Mouse (Mus musculus): Measurements from ENCODE around the gene Rab4b.

DNA sequence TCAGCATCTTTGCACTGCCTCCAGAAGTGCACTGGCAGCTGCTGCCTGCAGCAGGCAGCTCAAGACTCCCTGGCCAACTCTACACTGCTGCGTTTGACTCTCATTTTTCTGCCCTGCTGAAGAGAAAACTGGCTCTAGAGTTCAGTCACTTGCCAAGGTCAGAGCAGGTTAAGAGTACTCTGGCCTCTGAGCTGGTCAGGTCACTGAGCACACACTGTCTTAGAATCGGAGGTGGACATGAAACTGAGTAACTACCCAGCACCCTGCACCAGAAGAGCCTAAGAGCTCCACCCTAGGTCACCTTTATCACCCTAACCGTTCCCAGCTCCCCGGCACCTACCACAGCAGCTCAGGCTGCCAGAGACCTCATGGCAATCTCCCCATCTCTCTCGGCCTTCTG is 7.3 kb upstream of the Rab4b start:
- TF ChIP-seq MYOG (IDR thresholded peaks at IDR 0.05; ENCODE audit: control insufficient read depth in 1 of 3, insufficient read depth in 1 of 3, insufficient read length in 2 of 3, low read depth in 2 of 3), result no peak
- TF ChIP-seq POLR2A (IDR thresholded peaks at IDR 0.05; ENCODE audit: insufficient read length, low read depth), result no peak
- TF ChIP-seq TCF12 (IDR thresholded peaks at IDR 0.05; ENCODE audit: insufficient read depth, poor library complexity, severe bottlenecking), result no peak
- TF ChIP-seq MYOD1 (IDR thresholded peaks at IDR 0.05; ENCODE audit: control insufficient read depth in 1 of 3, insufficient read length in 2 of 3, low read depth in 2 of 3), result no peak
- no peak for TF ChIP-seq POLR2AphosphoS2 (IDR thresholded peaks at IDR 0.05; ENCODE audit: insufficient read length, low read depth)
- TF ChIP-seq MAX (IDR thresholded peaks at IDR 0.05; ENCODE audit: low read depth), result no peak
- no peak for TF ChIP-seq E2F4 (IDR thresholded peaks at IDR 0.05; ENCODE audit: insufficient read depth)
- TF ChIP-seq USF1 (IDR thresholded peaks at IDR 0.05; ENCODE audit: low read depth), result no peak
- TF ChIP-seq REST (IDR thresholded peaks at IDR 0.05; ENCODE audit: insufficient read depth, insufficient read length), result no peak
- no peak for TF ChIP-seq CEBPB (IDR thresholded peaks at IDR 0.05; ENCODE audit: insufficient read depth, poor library complexity, severe bottlenecking)
- TF ChIP-seq TCF3 (IDR thresholded peaks at IDR 0.05; ENCODE audit: insufficient read length, low read depth), result no peak
